Mouse (Mus musculus) spleen, postnatal 0 days (tissue): ENCODE results near the gene Ap1g2. TPM values are rescaled to one million over a fixed set of nuclear protein-coding genes. Genes with fewer than 3 reads are reported as not detected.

Experiments
- polyA plus RNA-seq: library from polyadenylated mRNA; unstranded; fragments of >200 nt; fragmentation: Nextera tagmentation; extraction: Ambion mirVana; gene quantifications from 2 replicates; pipeline ENCODE4 v1.2.1, GENCODE M21; 2015

The Ap1g2 gene
- polyA plus RNA-seq: 18.9 and 23.3 TPM in 2 replicates

DNA sequence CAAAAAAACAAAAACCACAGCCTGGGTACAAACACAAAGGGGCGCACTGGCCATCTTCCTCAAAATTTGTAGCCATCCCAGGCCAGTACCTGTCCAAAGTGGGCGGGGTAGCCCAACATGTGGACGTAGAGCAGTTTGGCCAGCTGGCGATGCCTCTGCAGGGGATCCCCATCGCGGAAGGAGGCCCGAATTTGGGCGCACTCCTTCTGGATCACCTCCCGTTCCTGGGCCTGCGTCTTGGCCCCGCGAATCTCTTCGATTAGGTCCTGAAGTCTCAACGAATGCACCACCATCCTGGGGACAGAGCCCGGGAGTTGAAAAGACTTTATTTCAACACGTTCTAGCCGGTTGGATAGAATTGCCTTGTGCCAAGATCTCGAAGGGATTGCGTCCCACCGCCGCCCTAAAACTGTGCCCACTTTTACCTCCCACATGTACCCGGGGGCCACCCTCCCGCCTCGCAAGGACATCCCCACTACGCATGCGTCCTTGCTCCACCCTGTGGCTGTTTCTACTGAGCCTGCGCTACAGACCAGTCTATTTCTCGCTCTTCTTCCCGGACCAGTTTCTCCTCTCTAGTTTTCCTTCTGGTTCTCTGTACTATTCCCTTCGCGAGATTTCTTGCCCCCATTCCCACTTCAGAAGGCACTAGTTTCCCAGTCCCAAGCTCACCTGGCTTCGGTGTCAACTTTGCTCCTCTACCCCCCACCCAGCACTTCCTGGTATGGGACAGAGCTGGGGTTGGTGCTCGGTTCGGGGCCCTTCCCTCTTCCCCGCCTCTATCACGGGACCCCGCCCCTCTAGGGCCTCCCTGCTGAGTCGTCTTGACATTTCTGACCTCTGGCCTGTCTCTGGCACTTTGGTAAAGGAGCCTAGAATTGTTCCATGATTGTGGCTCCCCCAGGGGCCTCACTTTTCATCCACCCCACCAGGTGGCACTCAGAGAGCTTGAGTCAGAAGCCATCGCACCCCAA, at the start of gene Ap1g2:
Gene Ap1g2 (minus strand): TSS at position 758 of the 974 bp plus-strand sequence.

GRCm38 (mm10) chr14:55116425-55117200, 10.2 kb upstream of the Ap1g2 start, which contains the start of gene Jph4:
Gene Jph4, minus strand, starts transcription at chr14:55116935.

GRCm38 (mm10) chr14:55094704-55095231, 11.6 kb downstream of the Ap1g2 start, which contains the start of gene Thtpa:
Gene Thtpa, plus strand, starts transcription at chr14:55094784.

GRCm38 (mm10) chr14:55092011-55092577, 14.3 kb downstream of the Ap1g2 start, which contains the start of gene Zfhx2:
Gene Zfhx2, minus strand, starts transcription at chr14:55092324.

Other genes starting within 250 kb of the Ap1g2 start
- 2.9 and 3.5 TPM in 2 replicates for gene Homez, start 235.6 kb downstream of the Ap1g2 start, polyA plus RNA-seq
- 0.94 and 1.9 TPM in 2 replicates for gene Ppp1r3e, start 229.0 kb downstream of the Ap1g2 start, polyA plus RNA-seq
- gene Bcl2l2, start 223.2 kb downstream of the Ap1g2 start, polyA plus RNA-seq: 2.2 and 2.8 TPM in 2 replicates
- 0.29 and 0.44 TPM in 2 replicates for gene Gm20521, start 223.2 kb downstream of the Ap1g2 start, polyA plus RNA-seq
- 85.3 and 86.5 TPM in 2 replicates for gene Pabpn1, start 214.1 kb downstream of the Ap1g2 start, polyA plus RNA-seq
- gene Slc22a17, start 193.5 kb downstream of the Ap1g2 start, polyA plus RNA-seq: 5.2 and 7.2 TPM in 2 replicates
- 3.3 and 6.1 TPM in 2 replicates for gene Efs, start 180.5 kb downstream of the Ap1g2 start, polyA plus RNA-seq
- gene Il25, start 173.9 kb downstream of the Ap1g2 start, polyA plus RNA-seq: not detected in 2 replicates
- gene Cmtm5, start 170.3 kb downstream of the Ap1g2 start, polyA plus RNA-seq: 0.12 TPM in 1 of 2 replicates, not detected in the other
- gene Myh6, start 139.7 kb downstream of the Ap1g2 start, polyA plus RNA-seq: 0.05 and 0.45 TPM in 2 replicates
- gene Gm17428, start 129.7 kb downstream of the Ap1g2 start, polyA plus RNA-seq: not detected in 2 replicates
- 0.13 and 0.24 TPM in 2 replicates for gene Myh7, start 112.0 kb downstream of the Ap1g2 start, polyA plus RNA-seq
- gene Ngdn, start 91.1 kb downstream of the Ap1g2 start, polyA plus RNA-seq: 56.7 and 57.3 TPM in 2 replicates
- 0.96 and 0.97 TPM in 2 replicates for gene Zfhx2, start 14.3 kb downstream of the Ap1g2 start, polyA plus RNA-seq
- 5.0 and 6.1 TPM in 2 replicates for gene Thtpa, start 11.8 kb downstream of the Ap1g2 start, polyA plus RNA-seq
- gene Jph4, start 10.3 kb upstream of the Ap1g2 start, polyA plus RNA-seq: 0.06 and 0.10 TPM in 2 replicates
- 0.13 and 0.14 TPM in 2 replicates for gene Dhrs2, start 115.4 kb upstream of the Ap1g2 start, polyA plus RNA-seq